Mouse (Mus musculus): ENCODE data around the gene Gm43191.
A peak's percentile ranks its signal among the peaks of the same experiment; 100 is the strongest.
"Not testable (repeated sequence)": the region's sequence is repeated elsewhere in the genome, so short reads cannot be mapped to it uniquely, and the experiment has no call there.

Gm43191 gene

GRCm38 (mm10) chr3:116661870-116662414 is 19.1 kb downstream of the Gm43191 start:
- DNase-seq (ENCODE audit: low read depth) = no peak

- no peak for DNase-seq (ENCODE audit: low read depth)
Observed at GRCm38 (mm10) chr3:116661288-116661869, 19.7 kb downstream of the Gm43191 start.

GRCm38 (mm10) chr3:116659856-116660430 is 21.1 kb downstream of the Gm43191 start:
- DNase-seq (ENCODE audit: low read depth) = no peak

- no peak for DNase-seq (ENCODE audit: low read depth)
Observed at GRCm38 (mm10) chr3:116658928-116659565, 22.0 kb downstream of the Gm43191 start.

GRCm38 (mm10) chr3:116656184-116656965 is 24.7 kb downstream of the Gm43191 start:
- peak; percentile 49 for DNase-seq (ENCODE audit: low read depth)

GRCm38 (mm10) chr3:116654051-116654450 is 27.0 kb downstream of the Gm43191 start:
- not testable (repeated sequence) for DNase-seq (ENCODE audit: low read depth)

- no peak for DNase-seq (ENCODE audit: low read depth)
Observed at GRCm38 (mm10) chr3:116653278-116653945, 27.6 kb downstream of the Gm43191 start.

GRCm38 (mm10) chr3:116652033-116652446 is 29.0 kb downstream of the Gm43191 start:
- no peak for DNase-seq (ENCODE audit: low read depth)

- DNase-seq (ENCODE audit: low read depth) = no peak
Observed at GRCm38 (mm10) chr3:116650698-116651097, 30.4 kb downstream of the Gm43191 start.

GRCm38 (mm10) chr3:116648805-116649204 is 32.3 kb downstream of the Gm43191 start:
- DNase-seq (ENCODE audit: low read depth) = no peak

GRCm38 (mm10) chr3:116646387-116646786 is 34.7 kb downstream of the Gm43191 start:
- DNase-seq (ENCODE audit: low read depth) = no peak

- no peak for DNase-seq (ENCODE audit: low read depth)
Observed at GRCm38 (mm10) chr3:116642373-116642772, 38.7 kb downstream of the Gm43191 start.

GRCm38 (mm10) chr3:116641811-116642371 is 39.2 kb downstream of the Gm43191 start:
- DNase-seq (ENCODE audit: low read depth) = no peak

- peak; percentile 62 for DNase-seq (ENCODE audit: low read depth)
Observed at GRCm38 (mm10) chr3:116640024-116640423, 41.0 kb downstream of the Gm43191 start.

GRCm38 (mm10) chr3:116638572-116638971 is 42.5 kb downstream of the Gm43191 start:
- no peak for DNase-seq (ENCODE audit: low read depth)

GRCm38 (mm10) chr3:116637693-116638476 is 43.2 kb downstream of the Gm43191 start:
- no peak for DNase-seq (ENCODE audit: low read depth)

GRCm38 (mm10) chr3:116635799-116636198 is 45.3 kb downstream of the Gm43191 start:
- no peak for DNase-seq (ENCODE audit: low read depth)

GRCm38 (mm10) chr3:116634853-116635252 is 46.2 kb downstream of the Gm43191 start:
- DNase-seq (ENCODE audit: low read depth) = no peak

GRCm38 (mm10) chr3:116634091-116634490 is 47.0 kb downstream of the Gm43191 start:
- DNase-seq (ENCODE audit: low read depth) = peak; percentile 33

- DNase-seq (ENCODE audit: low read depth) = peak; percentile 58
Observed at GRCm38 (mm10) chr3:116632971-116633370, 48.1 kb downstream of the Gm43191 start.

GRCm38 (mm10) chr3:116631459-116631858 is 49.6 kb downstream of the Gm43191 start:
- DNase-seq (ENCODE audit: low read depth) = no peak

All from 416B (cell line).